Mouse (Mus musculus) bone marrow macrophage, adult 2 months (primary cell): ENCODE results near the gene Bivm.

Experiments used
- CTCF ChIP-seq: IDR thresholded peaks from 2 replicates; pipeline ENCODE4 v1.5.1; 2012; ENCODE audit warnings: low read depth, mild to moderate bottlenecking, low read length, moderate library complexity
- POLR2A ChIP-seq: IDR thresholded peaks from 2 replicates; pipeline ENCODE4 v1.6.1; 2012; ENCODE audit warnings: mild to moderate bottlenecking, low read depth, low read length, borderline replicate concordance

DNA sequence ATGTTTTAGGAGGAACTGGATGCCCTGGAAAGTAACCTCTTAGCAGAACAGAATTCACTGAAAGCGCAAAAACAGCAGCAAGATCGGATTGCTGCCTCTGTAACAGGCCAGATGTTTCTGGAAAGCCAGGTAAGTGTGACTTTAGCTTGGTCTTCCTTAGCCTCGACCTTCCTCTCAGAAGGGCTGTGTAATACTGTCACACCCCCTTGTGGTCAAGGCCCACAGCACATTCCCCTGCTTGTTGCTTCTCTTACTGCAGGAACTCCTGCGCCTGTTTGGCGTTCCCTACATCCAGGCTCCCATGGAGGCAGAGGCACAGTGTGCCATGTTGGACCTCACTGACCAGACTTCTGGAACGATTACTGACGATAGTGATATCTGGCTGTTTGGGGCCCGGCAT is 55.1 kb downstream of the Bivm start:
- no peak for TF ChIP-seq POLR2A
- no peak for TF ChIP-seq CTCF
